Mouse (Mus musculus): ENCODE data around the gene Ciapin1.

The Ciapin1 gene

GRCm38 (mm10) chr8:94810153-94810552 lies 28.0 kb downstream of the Ciapin1 start, which contains the start of gene Ccl17:
Gene Ccl17, plus strand, starts transcription at chr8:94810453.
- no peak for DNase-seq (ENCODE audit: low spot score in 2 of 2)

- DNase-seq (ENCODE audit: low spot score in 2 of 2) = no peak
Observed at GRCm38 (mm10) chr8:94808372-94808771, 29.8 kb downstream of the Ciapin1 start.

- peak in 1 of 2 experiments; percentile 20 for DNase-seq (ENCODE audit: low spot score in 2 of 2)
Observed at GRCm38 (mm10) chr8:94807506-94807905, 30.7 kb downstream of the Ciapin1 start.

DNA sequence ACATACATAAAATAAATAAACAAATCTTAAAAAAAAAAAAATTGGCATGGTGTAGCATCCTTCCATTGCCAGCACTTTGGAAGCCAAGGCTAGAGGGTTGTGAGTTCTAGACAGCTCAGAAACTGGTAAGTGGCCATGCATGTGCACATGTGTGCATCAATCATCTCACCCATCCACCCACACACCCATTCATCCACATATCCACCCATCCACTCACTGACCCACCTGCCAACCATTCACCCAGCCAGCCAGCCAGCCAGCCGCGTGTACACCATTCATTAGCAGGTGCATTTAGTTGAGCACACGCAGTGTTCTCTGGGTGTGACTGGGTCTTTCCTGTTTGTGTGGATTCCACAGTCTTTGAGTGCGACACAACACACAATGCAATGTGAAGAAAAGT lies 32.3 kb downstream of the Ciapin1 start:
- DNase-seq (ENCODE audit: low spot score in 2 of 2) = no peak

- no peak for DNase-seq (ENCODE audit: low spot score in 2 of 2)
Observed at GRCm38 (mm10) chr8:94804546-94805340, 33.4 kb downstream of the Ciapin1 start.

GRCm38 (mm10) chr8:94803551-94803950 lies 34.6 kb downstream of the Ciapin1 start:
- DNase-seq (ENCODE audit: low spot score in 2 of 2) = no peak

- no peak for DNase-seq (ENCODE audit: low spot score in 2 of 2)
Observed at GRCm38 (mm10) chr8:94802375-94802774, 35.8 kb downstream of the Ciapin1 start.

- DNase-seq (ENCODE audit: low spot score in 2 of 2) = no peak
Observed at GRCm38 (mm10) chr8:94801293-94802095, 36.7 kb downstream of the Ciapin1 start.

DNA sequence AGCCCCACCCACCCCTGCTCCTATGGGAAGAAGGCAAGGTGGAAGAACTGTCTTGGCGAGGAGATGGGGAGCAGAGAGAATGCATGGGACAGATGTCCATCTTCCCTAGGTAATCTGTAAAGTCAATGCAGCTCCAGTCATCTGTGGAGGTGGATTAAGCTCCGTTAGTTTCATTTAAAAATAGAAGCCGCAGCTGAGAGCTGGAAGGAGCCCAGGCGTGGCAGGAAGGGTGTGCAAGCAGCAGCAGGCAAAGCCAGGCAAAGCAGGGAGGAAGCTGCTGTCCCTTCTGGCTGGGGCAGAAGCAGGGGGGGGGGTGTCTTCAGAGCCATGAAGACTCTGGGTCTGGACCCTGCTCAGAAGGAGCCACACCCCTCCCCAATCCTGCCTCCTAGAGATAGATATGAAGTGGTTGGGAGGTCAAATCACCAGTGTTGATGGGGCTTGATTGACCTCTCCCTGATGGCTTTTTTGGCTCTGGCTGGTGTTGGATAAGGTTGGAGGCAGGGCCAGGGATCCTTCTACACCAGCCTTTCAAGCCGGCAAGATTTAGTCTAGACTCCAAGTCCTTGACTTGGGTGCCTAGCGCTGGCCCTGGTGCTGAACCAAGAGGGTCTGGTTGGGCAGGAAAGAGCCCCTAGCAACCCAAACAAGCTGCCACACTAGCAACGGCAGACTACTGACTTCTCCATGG lies 37.7 kb downstream of the Ciapin1 start:
- DNase-seq (ENCODE audit: low spot score in 2 of 2) = no peak

DNA sequence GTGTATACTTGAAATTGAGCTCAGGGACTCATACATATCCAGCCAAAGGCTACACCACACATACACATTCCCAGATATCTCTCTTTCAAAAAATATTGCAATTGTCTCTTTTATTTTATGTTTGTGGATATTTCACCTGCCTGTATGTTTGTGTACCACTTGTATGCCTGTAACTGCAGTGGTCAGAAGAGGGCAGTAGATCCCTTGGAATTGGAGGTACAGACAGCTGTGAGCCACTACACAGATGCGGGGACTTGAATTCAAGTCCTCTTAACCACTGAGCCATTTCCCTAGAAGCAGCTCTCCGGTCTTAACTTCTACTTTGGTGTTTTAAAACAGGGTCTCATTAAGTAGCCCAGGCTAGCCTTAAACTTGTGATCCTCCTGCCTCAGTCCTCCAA lies 43.4 kb downstream of the Ciapin1 start:
- no peak for DNase-seq (ENCODE audit: low spot score in 2 of 2)

DNA sequence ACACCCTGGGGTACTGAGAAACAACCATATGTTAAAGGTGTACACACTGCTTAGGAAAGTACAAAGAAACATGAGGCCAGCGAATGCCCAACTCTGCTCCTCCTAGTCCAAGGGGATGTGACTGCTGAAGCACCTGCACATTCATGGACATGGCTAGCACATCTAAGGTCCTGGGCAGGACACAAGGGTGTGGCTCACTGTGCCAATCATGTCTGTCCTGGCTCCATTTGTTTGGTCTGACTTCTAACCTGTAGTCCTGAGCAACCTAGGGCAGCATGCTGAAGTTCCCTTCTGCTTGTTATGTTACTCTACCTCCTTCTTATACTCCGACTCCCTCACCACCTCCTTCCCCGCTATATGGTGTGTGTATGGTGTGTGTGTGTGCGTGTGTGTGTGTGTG lies 43.8 kb downstream of the Ciapin1 start:
- DNase-seq (ENCODE audit: low spot score in 2 of 2) = no peak

DNA sequence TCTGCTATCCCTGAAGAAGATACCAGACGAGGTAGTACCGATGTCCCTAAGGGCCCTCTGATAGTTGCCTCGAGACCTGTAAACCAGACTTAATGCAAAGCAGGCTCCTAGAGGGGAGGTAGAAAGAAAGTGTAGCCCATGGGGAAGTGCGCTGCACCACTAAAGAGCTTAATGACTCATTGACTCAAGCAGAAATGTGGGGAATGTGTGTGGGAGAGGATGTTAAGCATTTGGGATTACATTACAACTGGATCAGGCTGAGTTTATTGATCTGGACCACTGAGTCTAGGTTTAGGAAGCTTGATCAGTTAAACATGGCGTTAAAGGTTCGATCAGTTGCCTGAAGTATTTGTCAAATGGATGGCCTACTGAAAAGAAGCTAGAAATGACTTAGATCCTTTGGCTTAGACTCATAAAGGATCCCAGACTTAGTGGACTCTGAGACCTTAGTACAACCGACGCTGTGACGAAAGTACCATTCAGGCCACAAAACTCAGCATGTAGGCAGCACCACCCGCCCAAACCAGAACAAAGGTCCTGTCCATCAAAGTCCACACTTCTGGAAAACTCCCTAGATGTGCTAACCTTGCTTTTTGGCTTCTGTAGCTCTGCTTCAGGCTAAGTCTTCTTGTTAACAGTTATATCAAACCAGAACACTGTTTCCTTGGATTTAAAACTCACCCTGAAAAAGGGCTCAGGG lies 48.8 kb downstream of the Ciapin1 start:
- DNase-seq (ENCODE audit: low spot score in 2 of 2) = no peak

- peak; percentile 58 to 63 for DNase-seq (ENCODE audit: low spot score in 2 of 2)
Observed at GRCm38 (mm10) chr8:94787524-94788501, 50.3 kb downstream of the Ciapin1 start.

GRCm38 (mm10) chr8:94785995-94786595 lies 52.1 kb downstream of the Ciapin1 start:
- no peak for DNase-seq (ENCODE audit: low spot score in 2 of 2)

- peak in 1 of 2 experiments; percentile 41 for DNase-seq (ENCODE audit: low spot score in 2 of 2)
Observed at GRCm38 (mm10) chr8:94785247-94785985, 52.7 kb downstream of the Ciapin1 start.

GRCm38 (mm10) chr8:94783890-94784289 lies 54.3 kb downstream of the Ciapin1 start:
- DNase-seq (ENCODE audit: low spot score in 2 of 2) = no peak

- DNase-seq (ENCODE audit: low spot score in 2 of 2) = no peak
Observed at GRCm38 (mm10) chr8:94781838-94782235, 56.3 kb downstream of the Ciapin1 start.

DNA sequence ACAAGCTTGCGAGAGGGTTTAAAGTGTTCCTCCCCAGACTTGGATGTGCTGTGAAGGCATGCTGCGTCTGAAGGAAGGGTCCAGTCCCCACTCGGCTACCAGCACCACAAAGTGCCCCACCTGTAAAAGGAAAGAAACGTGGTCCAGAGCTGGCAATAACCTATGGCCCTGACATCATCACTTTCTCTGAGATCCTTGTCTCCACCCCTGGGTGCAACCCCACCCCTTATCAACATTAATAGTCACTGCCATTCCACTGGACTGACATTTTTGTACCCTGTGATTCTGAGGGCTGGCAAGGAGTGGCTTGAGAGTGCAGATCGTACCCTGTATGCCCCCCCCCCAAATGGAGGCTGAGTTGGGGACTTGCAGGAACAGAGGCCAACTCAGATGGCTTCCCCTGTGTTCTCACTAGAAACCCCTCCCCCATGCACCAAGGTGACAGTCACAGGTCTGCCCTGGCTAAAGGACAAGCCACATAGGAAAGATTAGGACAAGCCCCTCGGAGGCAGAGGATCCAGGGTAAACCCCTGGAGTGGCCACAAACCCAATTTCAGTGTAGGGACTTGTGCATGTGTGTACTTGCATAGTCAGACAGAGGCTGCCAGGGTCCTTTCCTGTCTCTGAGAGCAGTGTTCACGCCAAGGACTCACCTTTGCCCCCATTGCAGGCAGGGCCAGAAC lies 56.9 kb downstream of the Ciapin1 start:
- DNase-seq (ENCODE audit: low spot score in 2 of 2) = peak in 1 of 2 experiments; percentile 25
